Mouse (Mus musculus) lung, postnatal 0 days (tissue): Measurements from ENCODE around the gene Dand5.
A peak's percentile ranks its signal among the peaks of the same experiment; 100 is the strongest.

Experiments used
- CTCF ChIP-seq: IDR thresholded peaks from 2 replicates; pipeline ENCODE4 v1.5.1; 2016; ENCODE audit warnings: antibody characterized with exemption, mild to moderate bottlenecking
- EP300 ChIP-seq: IDR thresholded peaks from 2 replicates; pipeline ENCODE4 v1.6.1; 2016; ENCODE audit warnings: antibody characterized with exemption, mild to moderate bottlenecking, control low read depth

GRCm38 (mm10) chr8:84856864-84857441 is 34.3 kb upstream of the Dand5 start, which contains the start of gene Farsa:
- TF ChIP-seq CTCF: 0 out of 2 replicates have a peak, but pooled peaks have one; percentile 0
- TF ChIP-seq EP300: no peak
